In the genomic region with DNA sequence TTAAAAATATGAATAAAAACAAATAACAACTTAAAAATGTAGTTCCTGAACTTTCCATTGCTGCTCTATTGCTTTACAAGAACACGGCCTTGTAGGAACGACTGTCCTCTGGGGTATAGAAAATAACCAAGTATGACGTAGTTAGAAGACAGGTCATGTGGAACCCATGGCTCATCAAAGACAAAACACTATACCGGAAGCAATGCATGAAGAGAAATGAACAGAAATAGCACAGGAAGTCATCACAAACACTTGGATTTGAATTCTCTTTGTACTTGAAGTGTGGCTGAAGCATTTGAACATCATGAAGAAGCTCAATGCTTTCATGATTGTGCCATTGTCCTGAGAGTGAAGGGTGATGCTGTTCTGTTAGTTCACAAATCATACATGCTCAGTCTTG, we compare ENCODE assay signal across 22 mouse cellular contexts.
A peak's percentile ranks its signal among the peaks of the same experiment; 100 is the strongest.
DNase-seq lines count a peak whose midpoint lies in the region; ATAC-seq lines count a peak whose summit lies in the region.
"Had no signal": no experiment of that assay in that cellular context is flagged by ENCODE, and none has a peak within 500 bp of the region (broad histone marks: within the 10 kb centered on the region; RNA-seq: fewer than 3 reads in every experiment).

No protein-coding gene starts in this region.

- ATAC-seq in neutrophil, adult 5-6 weeks (ENCODE audit: extremely low read depth, insufficient number of reproducible peaks, low FRiP score, poor library complexity, severe bottlenecking): peak; percentile 70; the same call in 1 of the 2 replicates
- ATAC-seq: activated CD4-positive, CD25-positive, alpha-beta regulatory T cell, adult 4 months; CD4-positive, CD25-positive, alpha-beta regulatory T cell, adult 4 months; Patski had no signal

- DNase-seq in spleen, postnatal 36 days (ENCODE audit: low spot score in 2 of 2): peak; percentile 8 to 12
- DNase-seq in spleen, adult 12 weeks (ENCODE audit: low spot score): no peak
- peak; percentile 49 to 59 for DNase-seq in B cell, adult 2 months
- peak; percentile 79 for DNase-seq in splenic B cell, adult 2 months (ENCODE audit: low read depth, low spot score)
- no peak for DNase-seq in heart, postnatal 4 days
- DNase-seq in embryo, embryonic 10.5 days (ENCODE audit: low spot score): no peak
- no peak for DNase-seq in testis, postnatal 10 days (ENCODE audit: low spot score)
- DNase-seq: adrenal gland, adult 2 months; adrenal gland, adult 8-10 months; adrenal gland, postnatal 10 days; adrenal gland, postnatal 14 days; adrenal gland, postnatal 25 days; adrenal gland, postnatal 36 days; cerebellum, adult 11 months; cerebellum, adult 11-12 months; cerebellum, adult 18-20 months had no signal

- H3K36me3 ChIP-seq in splenic B cell, adult 2 months (ENCODE audit: control insufficient read depth, insufficient read depth, low read length, poor library complexity, severe bottlenecking): no peaks in the 10 kb centered on the region
- H3K36me3 ChIP-seq: G1E had no signal

- no peaks in the 10 kb centered on the region for H3K27me3 ChIP-seq in splenic B cell, adult 2 months (ENCODE audit: control insufficient read depth, insufficient read depth, low read length, poor library complexity, severe bottlenecking)
- H3K27me3 ChIP-seq: CH12.LX, Patski had no signal

Comparison
In these comparisons a context has a peak if more than half of its experiments do, and no peak if none do; other contexts are left out.
1. DNase-seq: peak in spleen, postnatal 36 days (2 of 2), B cell, adult 2 months (2 of 2) and splenic B cell, adult 2 months (single experiment); none in spleen, adult 12 weeks (single experiment), heart, postnatal 4 days (single experiment), embryo, embryonic 10.5 days (single experiment) and testis, postnatal 10 days (single experiment).